Mouse (Mus musculus): ENCODE measurements around the gene Prkar2a. TPM values are rescaled to one million over a fixed set of nuclear protein-coding genes. Genes with fewer than 3 reads are reported as not detected.
A peak's percentile ranks its signal among the peaks of the same experiment; 100 is the strongest.

Gene Prkar2a
- polyA plus RNA-seq, 1 experiment from 2014 or later, result 68.1 TPM

GRCm38 (mm10) chr9:108776614-108777013 lies 87.5 kb downstream of the Prkar2a start:
- WGBS, result 89% methylated on average over 4 of the region's 4 CpGs
- no peak overlapping the region for H3K9ac ChIP-seq (replicated peaks; ENCODE audit: low read length)
- no peaks in the 10 kb centered on the region for H3K4me1 ChIP-seq (ENCODE audit: control insufficient read depth, insufficient read depth, low read length)
- no peak overlapping the region for H3K4me3 ChIP-seq (replicated peaks; ENCODE audit: low read depth, low read length)
- H3K9me3 ChIP-seq (ENCODE audit: control insufficient read depth, low read length), result no peaks in the 10 kb centered on the region
- no peak overlapping the region for H3K27ac ChIP-seq (replicated peaks; ENCODE audit: low read depth, low read length)
- DNase-seq (no peak), ATAC-seq (ENCODE audit: low FRiP score, low TSS enrichment) (no peak)
- H3K27me3 ChIP-seq (ENCODE audit: control insufficient read depth, insufficient read depth, low read length), result no peaks in the 10 kb centered on the region
- no peaks in the 10 kb centered on the region for H3K36me3 ChIP-seq (ENCODE audit: control insufficient read depth, insufficient read depth, low read length)
- H3K4me2 ChIP-seq (ENCODE audit: low read length), result no peak overlapping the region

GRCm38 (mm10) chr9:108777276-108777675 lies 88.2 kb downstream of the Prkar2a start:
- no peak overlapping the region for H3K4me2 ChIP-seq (ENCODE audit: low read length)
- H3K4me3 ChIP-seq (replicated peaks; ENCODE audit: low read depth, low read length), result no peak overlapping the region
- H3K27ac ChIP-seq (replicated peaks; ENCODE audit: low read depth, low read length), result no peak overlapping the region
- peaks cover 5% of the 10 kb centered on the region for H3K4me1 ChIP-seq (ENCODE audit: control insufficient read depth, insufficient read depth, low read length)
- H3K9me3 ChIP-seq (ENCODE audit: control insufficient read depth, low read length), result no peaks in the 10 kb centered on the region
- no peaks in the 10 kb centered on the region for H3K27me3 ChIP-seq (ENCODE audit: control insufficient read depth, insufficient read depth, low read length)
- H3K36me3 ChIP-seq (ENCODE audit: control insufficient read depth, insufficient read depth, low read length), result no peaks in the 10 kb centered on the region
- ATAC-seq (ENCODE audit: low FRiP score, low TSS enrichment), result no peak
- no peak for DNase-seq
- H3K9ac ChIP-seq (replicated peaks; ENCODE audit: low read length), result no peak overlapping the region
- 86% methylated on average over 4 of the region's 4 CpGs for WGBS

GRCm38 (mm10) chr9:108780959-108781358 lies 91.8 kb downstream of the Prkar2a start:
- ATAC-seq (ENCODE audit: low FRiP score, low TSS enrichment) (no peak), DNase-seq (no peak)
- no peak overlapping the region for H3K4me2 ChIP-seq (ENCODE audit: low read length)
- no peaks in the 10 kb centered on the region for H3K9me3 ChIP-seq (ENCODE audit: control insufficient read depth, low read length)
- WGBS, result 67% methylated on average over 5 of the region's 5 CpGs
- H3K9ac ChIP-seq (replicated peaks; ENCODE audit: low read length), result no peak overlapping the region
- H3K27ac ChIP-seq (replicated peaks; ENCODE audit: low read depth, low read length), result no peak overlapping the region
- H3K27me3 ChIP-seq (ENCODE audit: control insufficient read depth, insufficient read depth, low read length), result no peaks in the 10 kb centered on the region
- H3K36me3 ChIP-seq (ENCODE audit: control insufficient read depth, insufficient read depth, low read length), result no peaks in the 10 kb centered on the region
- peaks cover 21% of the 10 kb centered on the region for H3K4me1 ChIP-seq (ENCODE audit: control insufficient read depth, insufficient read depth, low read length)
- H3K4me3 ChIP-seq (replicated peaks; ENCODE audit: low read depth, low read length), result no peak overlapping the region

- Histone ChIP-seq H3K9ac (replicated peaks; ENCODE audit: low read length) (no peak overlapping the region), H3K4me2 (ENCODE audit: low read length) (no peak overlapping the region; the same call in 1 of the 2 replicates), H3K27me3 (ENCODE audit: control insufficient read depth, insufficient read depth, low read length) (no peaks in the 10 kb centered on the region), H3K4me1 (ENCODE audit: control insufficient read depth, insufficient read depth, low read length) (peaks cover 29% of the 10 kb centered on the region), H3K27ac (replicated peaks; ENCODE audit: low read depth, low read length) (0 out of 2 replicates have a peak overlapping the region, but pooled peaks have one; percentile 97), H3K36me3 (ENCODE audit: control insufficient read depth, insufficient read depth, low read length) (no peaks in the 10 kb centered on the region), H3K4me3 (replicated peaks; ENCODE audit: low read depth, low read length) (no peak overlapping the region), H3K9me3 (ENCODE audit: control insufficient read depth, low read length) (no peaks in the 10 kb centered on the region)
- DNase-seq, result no peak
- 74% methylated on average over 4 of the region's 4 CpGs for WGBS
- ATAC-seq (ENCODE audit: low FRiP score, low TSS enrichment), result no peak
Measured at GRCm38 (mm10) chr9:108781891-108782290, 92.8 kb downstream of the Prkar2a start.

GRCm38 (mm10) chr9:108782836-108783547 lies 93.9 kb downstream of the Prkar2a start:
- Histone ChIP-seq H3K4me2 (ENCODE audit: low read length) (peak overlapping the region; percentile 96), H3K9me3 (ENCODE audit: control insufficient read depth, low read length) (no peaks in the 10 kb centered on the region), H3K27me3 (ENCODE audit: control insufficient read depth, insufficient read depth, low read length) (no peaks in the 10 kb centered on the region), H3K36me3 (ENCODE audit: control insufficient read depth, insufficient read depth, low read length) (no peaks in the 10 kb centered on the region), H3K4me1 (ENCODE audit: control insufficient read depth, insufficient read depth, low read length) (peaks cover 40% of the 10 kb centered on the region), H3K4me3 (replicated peaks; ENCODE audit: low read depth, low read length) (peak overlapping the region; percentile 71), H3K27ac (replicated peaks; ENCODE audit: low read depth, low read length) (peak overlapping the region; percentile 97), H3K9ac (replicated peaks; ENCODE audit: low read length) (peak overlapping the region; percentile 98)
- ATAC-seq (ENCODE audit: low FRiP score, low TSS enrichment), result peak; percentile 47
- 5% methylated on average over 9 of the region's 9 CpGs for WGBS
- DNase-seq, result peak; percentile 65

GRCm38 (mm10) chr9:108783548-108784463 lies 94.7 kb downstream of the Prkar2a start, which contains the start of gene Ip6k2:
Gene Ip6k2, plus strand, starts transcription at chr9:108783796.
- peak within 1 kb of the TSS; percentile 97 for H3K27ac ChIP-seq (replicated peaks; ENCODE audit: low read depth, low read length)
- H3K4me2 ChIP-seq (ENCODE audit: low read length), result peak within 1 kb of the TSS; percentile 96
- DNase-seq (peak; percentile 99), ATAC-seq (ENCODE audit: low FRiP score, low TSS enrichment) (peak; percentile 98)
- no peaks in the 10 kb centered on the region for H3K27me3 ChIP-seq (ENCODE audit: control insufficient read depth, insufficient read depth, low read length)
- under 1% methylated on average over 56 of the region's 56 CpGs for WGBS
- H3K9me3 ChIP-seq (ENCODE audit: control insufficient read depth, low read length), result no peaks in the 10 kb centered on the region
- peaks cover 4% of the 10 kb centered on the region; the same call in 1 of the 2 replicates for H3K36me3 ChIP-seq (ENCODE audit: control insufficient read depth, insufficient read depth, low read length)
- H3K4me3 ChIP-seq (replicated peaks; ENCODE audit: low read depth, low read length), result peak within 1 kb of the TSS; percentile 71
- H3K4me1 ChIP-seq (ENCODE audit: control insufficient read depth, insufficient read depth, low read length), result peaks cover 48% of the 10 kb centered on the region
- H3K9ac ChIP-seq (replicated peaks; ENCODE audit: low read length), result peak within 1 kb of the TSS; percentile 98

GRCm38 (mm10) chr9:108785416-108785815 lies 96.3 kb downstream of the Prkar2a start:
- no peak for ATAC-seq (ENCODE audit: low FRiP score, low TSS enrichment)
- DNase-seq, result peak; percentile 65
- Histone ChIP-seq H3K4me2 (ENCODE audit: low read length) (peak overlapping the region; percentile 96), H3K36me3 (ENCODE audit: control insufficient read depth, insufficient read depth, low read length) (peaks cover 6% of the 10 kb centered on the region; the same call in 1 of the 2 replicates), H3K27me3 (ENCODE audit: control insufficient read depth, insufficient read depth, low read length) (no peaks in the 10 kb centered on the region), H3K27ac (replicated peaks; ENCODE audit: low read depth, low read length) (peak overlapping the region; percentile 70; the same call in 1 of the 2 replicates), H3K4me1 (ENCODE audit: control insufficient read depth, insufficient read depth, low read length) (peaks cover 58% of the 10 kb centered on the region), H3K4me3 (replicated peaks; ENCODE audit: low read depth, low read length) (peak overlapping the region; percentile 71), H3K9ac (replicated peaks; ENCODE audit: low read length) (peak overlapping the region; percentile 98), H3K9me3 (ENCODE audit: control insufficient read depth, low read length) (no peaks in the 10 kb centered on the region)

- Histone ChIP-seq H3K4me2 (ENCODE audit: low read length) (peak overlapping the region; percentile 96), H3K9me3 (ENCODE audit: control insufficient read depth, low read length) (no peaks in the 10 kb centered on the region), H3K4me3 (replicated peaks; ENCODE audit: low read depth, low read length) (peak overlapping the region; percentile 71), H3K27me3 (ENCODE audit: control insufficient read depth, insufficient read depth, low read length) (no peaks in the 10 kb centered on the region), H3K4me1 (ENCODE audit: control insufficient read depth, insufficient read depth, low read length) (peaks cover 67% of the 10 kb centered on the region), H3K27ac (replicated peaks; ENCODE audit: low read depth, low read length) (no peak overlapping the region), H3K9ac (replicated peaks; ENCODE audit: low read length) (peak overlapping the region; percentile 98; the same call in 1 of the 2 replicates), H3K36me3 (ENCODE audit: control insufficient read depth, insufficient read depth, low read length) (peaks cover 6% of the 10 kb centered on the region; the same call in 1 of the 2 replicates)
- ATAC-seq (ENCODE audit: low FRiP score, low TSS enrichment) (no peak), DNase-seq (no peak)
- 93% methylated on average over 1 of the region's 1 CpGs for WGBS
Measured at GRCm38 (mm10) chr9:108786494-108786893, 97.4 kb downstream of the Prkar2a start.

Data from midbrain, embryonic 14.5 days (tissue).